Mouse (Mus musculus): Measurements from ENCODE around the gene Thoc2. TPM values are rescaled to one million over a fixed set of nuclear protein-coding genes. Genes with fewer than 3 reads are reported as not detected.
"Not testable (repeated sequence)": the region's sequence is repeated elsewhere in the genome, so short reads cannot be mapped to it uniquely, and the experiment has no call there.

Thoc2 gene
- 67.8 and 71.2 TPM in 2 replicates for polyA plus RNA-seq (2015; fragmentation: Nextera tagmentation; extraction: Ambion mirVana)

DNA sequence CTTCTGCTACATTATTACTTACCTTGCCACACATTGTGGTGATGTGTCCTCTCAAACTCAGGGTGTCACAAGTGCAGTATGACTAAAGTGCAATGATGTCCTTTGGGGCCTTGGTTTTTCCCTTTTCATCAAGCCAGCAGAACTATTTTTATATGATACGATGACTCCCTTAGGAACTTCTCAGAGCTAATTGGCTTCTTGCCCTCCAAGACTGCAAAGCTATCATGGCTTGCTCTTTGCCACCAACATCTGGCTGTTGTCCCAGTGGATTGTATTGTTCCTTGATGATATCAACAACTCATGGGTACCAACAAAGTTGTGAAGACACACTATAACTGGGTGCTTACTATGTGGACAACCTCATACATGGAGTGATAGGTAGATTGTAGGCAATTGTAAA, at the start of gene Thoc2:
Gene Thoc2, minus strand, starts transcription at position 101 of the 400 bp plus-strand sequence.
- no peaks in the 10 kb centered on the region for H3K27me3 ChIP-seq (ENCODE audit: control insufficient read depth, insufficient read depth, low read length)
- H3K27ac ChIP-seq (ENCODE audit: low read length) = no peak within 1 kb of the TSS
- H3K4me3 ChIP-seq (replicated peaks; ENCODE audit: low read length) = no peak within 1 kb of the TSS
- H3K9me3 ChIP-seq (replicated peaks; ENCODE audit: control insufficient read depth, low read length) = no peaks in the 10 kb centered on the region
- H3K4me1 ChIP-seq (ENCODE audit: control insufficient read depth, insufficient read depth, low read length) = no peaks in the 10 kb centered on the region
- 93% methylated on average over 1 of the region's 1 CpGs for WGBS
- ATAC-seq (ENCODE audit: insufficient read depth, low FRiP score) = no peak
- H3K4me2 ChIP-seq (ENCODE audit: low read depth, low read length) = no peak within 1 kb of the TSS
- no peaks in the 10 kb centered on the region for H3K36me3 ChIP-seq (ENCODE audit: control insufficient read depth, insufficient read depth, low read length)
- no peak within 1 kb of the TSS for H3K9ac ChIP-seq (ENCODE audit: low read length)

DNA sequence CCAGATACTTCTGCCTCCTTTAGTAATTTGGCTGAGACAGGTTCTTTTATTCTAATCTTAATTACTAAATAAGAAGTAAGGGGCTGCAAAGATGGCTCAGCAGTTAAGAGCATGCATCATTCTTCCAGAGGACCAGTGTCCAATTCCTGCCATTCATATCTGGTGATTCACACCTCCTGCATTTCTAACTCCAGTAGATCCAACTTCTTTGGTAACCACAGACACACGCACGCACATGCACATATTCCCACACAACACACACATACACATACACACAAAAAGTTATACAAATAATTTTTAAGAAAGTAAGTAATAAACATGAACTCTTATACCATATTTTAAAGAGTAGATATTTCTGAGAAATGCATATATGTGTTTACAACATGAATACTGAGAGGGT, 49.6 kb upstream of the Thoc2 start:
- Histone ChIP-seq H3K9ac (ENCODE audit: low read length) (no peak overlapping the region), H3K36me3 (ENCODE audit: control insufficient read depth, insufficient read depth, low read length) (no peaks in the 10 kb centered on the region), H3K4me2 (ENCODE audit: low read depth, low read length) (no peak overlapping the region), H3K9me3 (replicated peaks; ENCODE audit: control insufficient read depth, low read length) (no peaks in the 10 kb centered on the region), H3K27me3 (ENCODE audit: control insufficient read depth, insufficient read depth, low read length) (no peaks in the 10 kb centered on the region), H3K4me3 (replicated peaks; ENCODE audit: low read length) (no peak overlapping the region), H3K4me1 (ENCODE audit: control insufficient read depth, insufficient read depth, low read length) (no peaks in the 10 kb centered on the region), H3K27ac (ENCODE audit: low read length) (no peak overlapping the region)
- 94% methylated on average over 2 of the region's 2 CpGs for WGBS
- no peak for ATAC-seq (ENCODE audit: insufficient read depth, low FRiP score)

DNA sequence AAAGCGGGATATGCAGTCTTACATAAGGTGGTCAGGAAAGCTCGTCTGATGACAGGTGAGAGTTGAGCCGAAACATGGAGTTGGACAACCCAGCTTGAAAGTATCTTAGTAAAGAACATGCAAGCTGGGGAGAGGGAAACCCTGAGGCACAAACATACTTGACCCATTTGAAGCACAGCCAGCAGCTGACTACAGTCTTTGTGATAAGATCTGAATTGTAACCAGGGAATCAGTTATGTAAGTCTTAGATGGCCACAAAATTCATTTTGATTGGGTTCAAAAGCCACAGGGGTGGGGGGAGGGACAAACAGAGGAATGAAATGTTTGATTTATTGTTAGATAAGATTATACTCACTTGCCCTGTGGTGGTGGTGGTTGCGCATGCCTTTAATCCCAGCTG, 48.9 kb upstream of the Thoc2 start:
- WGBS = 77% methylated on average over 4 of the region's 4 CpGs
- Histone ChIP-seq H3K4me1 (ENCODE audit: control insufficient read depth, insufficient read depth, low read length) (no peaks in the 10 kb centered on the region), H3K4me2 (ENCODE audit: low read depth, low read length) (no peak overlapping the region), H3K36me3 (ENCODE audit: control insufficient read depth, insufficient read depth, low read length) (no peaks in the 10 kb centered on the region), H3K4me3 (replicated peaks; ENCODE audit: low read length) (no peak overlapping the region), H3K27me3 (ENCODE audit: control insufficient read depth, insufficient read depth, low read length) (no peaks in the 10 kb centered on the region), H3K9ac (ENCODE audit: low read length) (no peak overlapping the region), H3K9me3 (replicated peaks; ENCODE audit: control insufficient read depth, low read length) (no peaks in the 10 kb centered on the region), H3K27ac (ENCODE audit: low read length) (no peak overlapping the region)
- no peak for ATAC-seq (ENCODE audit: insufficient read depth, low FRiP score)

DNA sequence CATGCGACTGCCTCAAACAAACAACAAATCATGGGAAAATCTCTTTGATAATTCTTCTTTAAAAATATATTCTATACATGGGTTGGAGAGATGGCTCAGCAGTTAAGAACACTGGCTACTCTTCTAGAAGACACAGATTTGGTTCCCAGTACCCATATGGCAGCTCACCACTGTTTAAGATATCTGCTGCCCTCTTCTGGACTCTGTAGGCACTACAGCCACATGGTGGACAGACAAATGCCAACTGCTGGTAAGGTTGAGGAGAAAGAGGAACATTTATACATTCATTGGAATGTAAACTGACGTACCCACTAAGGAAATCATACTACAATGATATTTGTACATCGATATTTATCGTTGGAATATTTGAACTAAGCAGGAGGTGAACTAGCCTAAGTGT, 36.7 kb upstream of the Thoc2 start:
- Histone ChIP-seq H3K36me3 (ENCODE audit: control insufficient read depth, insufficient read depth, low read length) (no peaks in the 10 kb centered on the region), H3K27me3 (ENCODE audit: control insufficient read depth, insufficient read depth, low read length) (no peaks in the 10 kb centered on the region), H3K4me1 (ENCODE audit: control insufficient read depth, insufficient read depth, low read length) (no peaks in the 10 kb centered on the region), H3K27ac (ENCODE audit: low read length) (no peak overlapping the region), H3K4me2 (ENCODE audit: low read depth, low read length) (no peak overlapping the region), H3K9ac (ENCODE audit: low read length) (no peak overlapping the region), H3K9me3 (replicated peaks; ENCODE audit: control insufficient read depth, low read length) (no peaks in the 10 kb centered on the region), H3K4me3 (replicated peaks; ENCODE audit: low read length) (no peak overlapping the region)
- ATAC-seq (ENCODE audit: insufficient read depth, low FRiP score) = no peak
- WGBS = 62% methylated on average over 4 of the region's 4 CpGs

DNA sequence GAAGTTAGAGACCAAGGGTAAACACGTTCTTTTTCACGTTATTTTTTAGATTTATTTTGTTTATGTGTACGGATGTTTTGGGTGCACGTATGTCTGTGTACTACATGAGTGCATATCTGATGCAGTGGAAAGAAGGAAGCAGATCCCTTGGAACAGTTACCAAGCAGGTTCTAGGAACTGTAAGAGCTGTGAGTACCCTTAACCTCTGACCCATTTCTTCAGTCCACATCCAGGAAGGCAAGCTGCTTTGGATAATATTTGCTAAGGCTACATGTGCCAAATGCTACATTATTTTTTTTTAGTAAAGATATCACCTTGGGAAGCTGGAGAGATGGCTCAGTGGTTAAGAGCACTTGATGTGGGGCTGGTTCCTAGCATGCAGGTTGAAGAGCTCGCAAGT, 21.4 kb upstream of the Thoc2 start:
- WGBS = 86% methylated on average over 5 of the region's 5 CpGs

DNA sequence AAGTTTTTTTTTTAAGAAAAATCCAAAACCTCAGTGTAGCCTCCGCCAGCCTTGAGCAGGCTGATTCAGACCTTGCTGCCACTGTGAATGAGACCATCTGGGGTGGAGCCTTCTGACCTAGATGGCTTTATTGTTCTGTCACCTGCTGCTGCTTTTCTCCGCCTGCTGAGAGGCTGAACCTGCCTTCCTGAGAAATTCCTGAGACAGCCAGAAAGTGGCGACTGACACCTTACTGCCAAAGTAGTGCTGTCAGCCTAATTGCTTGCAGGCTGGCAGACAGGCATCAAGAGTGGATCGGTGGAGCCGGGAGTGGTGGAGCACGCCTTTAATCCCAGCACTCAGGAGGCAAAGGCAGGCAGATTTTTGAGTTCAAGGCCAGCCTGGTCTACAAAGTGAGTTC, 11.3 kb upstream of the Thoc2 start:
- not testable (repeated sequence) for ATAC-seq (ENCODE audit: insufficient read depth, low FRiP score); H3K4me3 ChIP-seq (replicated peaks; ENCODE audit: low read length); H3K27me3 ChIP-seq (ENCODE audit: control insufficient read depth, insufficient read depth, low read length); H3K9me3 ChIP-seq (replicated peaks; ENCODE audit: control insufficient read depth, low read length); H3K36me3 ChIP-seq (ENCODE audit: control insufficient read depth, insufficient read depth, low read length); H3K4me1 ChIP-seq (ENCODE audit: control insufficient read depth, insufficient read depth, low read length); H3K27ac ChIP-seq (ENCODE audit: low read length); H3K4me2 ChIP-seq (ENCODE audit: low read depth, low read length); H3K9ac ChIP-seq (ENCODE audit: low read length)
- 50% methylated on average over 6 of the region's 6 CpGs for WGBS

More for the DNA sequence above, 21.4 kb upstream of the Thoc2 start:
- no peak overlapping the region for H3K4me2 ChIP-seq (ENCODE audit: low read depth, low read length)
- H3K36me3 ChIP-seq (ENCODE audit: control insufficient read depth, insufficient read depth, low read length) = no peaks in the 10 kb centered on the region
- no peaks in the 10 kb centered on the region for H3K9me3 ChIP-seq (replicated peaks; ENCODE audit: control insufficient read depth, low read length)
- no peak overlapping the region for H3K9ac ChIP-seq (ENCODE audit: low read length)
- no peak overlapping the region for H3K4me3 ChIP-seq (replicated peaks; ENCODE audit: low read length)
- no peaks in the 10 kb centered on the region for H3K27me3 ChIP-seq (ENCODE audit: control insufficient read depth, insufficient read depth, low read length)
- no peak overlapping the region for H3K27ac ChIP-seq (ENCODE audit: low read length)
- ATAC-seq (ENCODE audit: insufficient read depth, low FRiP score) = no peak
- no peaks in the 10 kb centered on the region for H3K4me1 ChIP-seq (ENCODE audit: control insufficient read depth, insufficient read depth, low read length)

DNA sequence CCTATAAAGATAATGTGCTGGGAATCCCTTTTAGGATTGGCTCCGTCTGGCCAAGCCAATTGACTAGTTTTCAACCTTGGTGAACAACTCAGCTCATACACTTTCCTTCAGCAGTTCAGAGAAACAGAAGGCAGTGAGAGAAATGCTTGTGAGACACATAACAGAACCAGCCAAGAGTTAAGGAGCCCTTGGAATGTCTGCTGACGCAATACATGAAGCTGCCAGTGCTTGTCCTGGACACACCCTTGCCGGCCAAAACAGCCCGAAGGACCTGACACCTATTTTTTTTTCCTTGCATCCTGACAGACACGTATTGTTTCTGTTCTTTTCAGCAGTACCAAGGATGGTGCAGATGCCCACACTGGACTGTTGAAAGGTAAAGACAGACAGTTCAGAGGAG, 4.2 kb upstream of the Thoc2 start:
- no peaks in the 10 kb centered on the region for H3K27me3 ChIP-seq (ENCODE audit: control insufficient read depth, insufficient read depth, low read length)
- H3K4me1 ChIP-seq (ENCODE audit: control insufficient read depth, insufficient read depth, low read length) = no peaks in the 10 kb centered on the region
- H3K27ac ChIP-seq (ENCODE audit: low read length) = no peak overlapping the region
- WGBS = 61% methylated on average over 5 of the region's 5 CpGs
- H3K36me3 ChIP-seq (ENCODE audit: control insufficient read depth, insufficient read depth, low read length) = no peaks in the 10 kb centered on the region
- H3K4me3 ChIP-seq (replicated peaks; ENCODE audit: low read length) = no peak overlapping the region
- ATAC-seq (ENCODE audit: insufficient read depth, low FRiP score) = no peak
- H3K4me2 ChIP-seq (ENCODE audit: low read depth, low read length) = no peak overlapping the region
- no peak overlapping the region for H3K9ac ChIP-seq (ENCODE audit: low read length)
- H3K9me3 ChIP-seq (replicated peaks; ENCODE audit: control insufficient read depth, low read length) = no peaks in the 10 kb centered on the region

DNA sequence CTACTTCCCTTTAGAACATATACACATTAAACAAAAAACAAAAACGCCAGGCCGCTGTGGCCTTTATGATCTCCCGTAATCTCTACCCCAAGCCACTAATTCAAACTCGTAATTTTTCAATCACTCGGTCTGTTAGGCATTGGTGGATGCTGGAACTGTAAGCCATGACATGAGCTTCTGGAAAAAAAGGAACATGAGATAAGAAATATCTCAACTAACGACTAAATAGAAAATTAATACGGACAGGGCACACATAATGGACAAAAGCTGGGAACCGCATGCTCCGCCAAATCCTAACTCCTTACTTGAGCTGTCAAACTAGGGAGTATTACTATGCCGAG, 8.4 kb downstream of the Thoc2 start:
- 0 out of 2 replicates have a peak overlapping the region, but pooled peaks have one; percentile 52 for H3K27ac ChIP-seq (ENCODE audit: low read length)
- H3K4me2 ChIP-seq (ENCODE audit: low read depth, low read length) = peak overlapping the region; percentile 38
- ATAC-seq (ENCODE audit: insufficient read depth, low FRiP score) = no peak
- H3K9ac ChIP-seq (ENCODE audit: low read length) = no peak overlapping the region
- no peaks in the 10 kb centered on the region for H3K36me3 ChIP-seq (ENCODE audit: control insufficient read depth, insufficient read depth, low read length)
- 0 out of 2 replicates have a peak, but pooled peaks cover 2% of the 10 kb centered on the region for H3K4me1 ChIP-seq (ENCODE audit: control insufficient read depth, insufficient read depth, low read length)
- WGBS = 43% methylated on average over 10 of the region's 10 CpGs
- H3K4me3 ChIP-seq (replicated peaks; ENCODE audit: low read length) = peak overlapping the region; percentile 68
- no peaks in the 10 kb centered on the region for H3K9me3 ChIP-seq (replicated peaks; ENCODE audit: control insufficient read depth, low read length)
- no peaks in the 10 kb centered on the region for H3K27me3 ChIP-seq (ENCODE audit: control insufficient read depth, insufficient read depth, low read length)

DNA sequence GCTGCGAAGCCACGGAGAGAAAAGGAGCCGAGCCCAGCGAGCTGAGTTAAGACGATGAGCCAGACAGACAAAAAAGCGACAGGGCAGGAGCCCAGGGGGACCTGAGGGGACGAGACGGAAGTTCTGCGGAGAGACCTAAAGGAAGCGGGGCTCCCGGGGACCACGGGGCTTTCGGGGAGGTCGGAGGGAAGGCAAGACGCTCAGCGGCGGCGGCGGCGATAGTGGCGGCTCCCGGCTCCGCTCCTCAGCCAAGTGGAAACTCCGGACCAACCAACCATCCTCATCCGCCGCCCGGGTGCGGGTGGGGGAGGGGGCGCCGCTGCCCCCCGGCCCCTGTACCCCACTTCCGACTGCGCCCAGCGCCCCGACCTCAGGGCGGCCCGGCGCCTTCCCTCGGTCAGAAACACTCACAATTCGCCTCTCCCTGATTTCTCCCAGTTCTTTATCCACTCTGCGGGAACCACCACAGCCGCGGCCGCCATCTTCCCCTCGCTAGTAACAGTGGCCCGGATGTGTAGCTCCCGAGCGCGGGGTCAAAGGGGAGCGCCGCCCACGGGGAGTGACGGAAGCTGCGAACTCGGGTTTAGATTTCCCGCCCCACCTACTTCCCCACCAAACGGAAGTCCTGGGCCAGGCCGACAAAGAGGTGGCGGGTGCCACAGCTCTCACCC, 8.9 kb downstream of the Thoc2 start:
- peak overlapping the region; percentile 68 for H3K4me3 ChIP-seq (replicated peaks; ENCODE audit: low read length)
- peak overlapping the region; percentile 86 for H3K27ac ChIP-seq (ENCODE audit: low read length)
- 0 out of 2 replicates have a peak, but pooled peaks cover 2% of the 10 kb centered on the region for H3K4me1 ChIP-seq (ENCODE audit: control insufficient read depth, insufficient read depth, low read length)
- peak; percentile 96 for ATAC-seq (ENCODE audit: insufficient read depth, low FRiP score)
- H3K36me3 ChIP-seq (ENCODE audit: control insufficient read depth, insufficient read depth, low read length) = no peaks in the 10 kb centered on the region
- H3K27me3 ChIP-seq (ENCODE audit: control insufficient read depth, insufficient read depth, low read length) = no peaks in the 10 kb centered on the region
- WGBS = 11% methylated on average over 58 of the region's 59 CpGs
- no peaks in the 10 kb centered on the region for H3K9me3 ChIP-seq (replicated peaks; ENCODE audit: control insufficient read depth, low read length)
- peak overlapping the region; percentile 80 for H3K9ac ChIP-seq (ENCODE audit: low read length)
- H3K4me2 ChIP-seq (ENCODE audit: low read depth, low read length) = peak overlapping the region; percentile 54
